Mouse (Mus musculus) brain, adult 10 weeks (tissue): Measurements from ENCODE around the gene Defb38. TPM values are rescaled to one million over a fixed set of nuclear protein-coding genes. Genes with fewer than 3 reads are reported as not detected.

Source experiments
- polyA plus RNA-seq: library from polyadenylated mRNA; stranded (reverse); fragments of 350-450 nt; fragmentation: Illumina TruSeq; extraction: RNeasy Lipid Tissue Mini Kit (QIAGEN cat#74804); gene quantifications from one replicate; pipeline ENCODE4 v1.2.3, GENCODE M21; 2015; ENCODE audit warnings: low read depth, low replicate concordance

Defb38 gene
- polyA plus RNA-seq: not detected

DNA sequence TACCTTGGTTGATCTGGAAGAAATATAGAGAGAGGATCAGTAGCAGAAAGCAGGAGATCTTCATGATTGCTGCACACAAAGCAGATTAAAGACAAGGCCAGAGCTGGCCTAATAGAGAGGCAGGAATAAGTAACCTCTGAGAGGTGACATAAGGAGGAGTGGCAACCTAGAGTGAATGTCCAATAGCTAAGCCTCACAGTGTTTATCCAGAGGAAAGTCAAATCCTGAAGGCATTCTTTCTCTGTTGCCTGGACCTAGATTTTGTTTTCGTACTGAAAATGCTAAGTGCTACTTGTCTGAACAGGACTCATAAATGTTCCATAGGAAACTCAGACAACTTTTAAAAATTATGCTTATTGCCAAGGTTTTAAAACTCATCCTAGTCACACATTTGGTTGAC lies at the start of gene Defb38:
TSS of gene Defb38 (minus strand) at position 101 of the 400 bp plus-strand sequence.

DNA sequence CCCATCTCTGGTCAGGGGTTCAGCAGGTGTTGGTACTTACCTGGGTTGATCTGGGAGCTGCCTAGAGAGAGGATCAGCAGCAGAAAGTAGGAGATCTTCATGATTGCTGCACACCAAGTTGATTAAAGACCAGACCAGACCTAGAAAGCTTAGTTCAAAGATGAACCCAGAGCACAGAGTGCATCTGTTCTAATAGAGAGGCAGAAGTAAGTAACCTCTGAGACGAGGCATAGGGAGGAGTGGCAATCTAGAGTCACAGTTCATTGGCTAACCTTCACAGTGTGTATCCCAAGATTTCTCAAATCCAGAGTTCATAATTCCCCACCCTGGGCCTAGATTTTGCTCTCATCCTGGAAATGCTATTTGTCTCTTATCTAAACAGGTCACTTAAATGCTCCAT lies 38.3 kb upstream of the Defb38 start, which contains the start of gene Defb39:
TSS of gene Defb39 (minus strand) at position 101 of the 400 bp plus-strand sequence.

Other genes starting within 250 kb of the Defb38 start
- gene Defb40, start 48.3 kb downstream of the Defb38 start, polyA plus RNA-seq: not detected
- gene Defb37, start 35.5 kb downstream of the Defb38 start, polyA plus RNA-seq: not detected
- gene Defb39, start 38.2 kb upstream of the Defb38 start, polyA plus RNA-seq: not detected
- gene Defb12, start 88.3 kb upstream of the Defb38 start, polyA plus RNA-seq: not detected
- gene Defb34, start 97.2 kb upstream of the Defb38 start, polyA plus RNA-seq: not detected
- gene Gm45826, start 114.2 kb upstream of the Defb38 start, polyA plus RNA-seq: not detected
- not detected for gene Defb14, start 167.8 kb upstream of the Defb38 start, polyA plus RNA-seq
- gene Defb4, start 172.1 kb upstream of the Defb38 start, polyA plus RNA-seq: not detected
- not detected for gene Defb6, start 198.9 kb upstream of the Defb38 start, polyA plus RNA-seq
- not detected for gene Defb46, start 213.3 kb upstream of the Defb38 start, polyA plus RNA-seq
- gene Defb5, start 221.0 kb upstream of the Defb38 start, polyA plus RNA-seq: not detected